Mouse (Mus musculus) megakaryocyte, embryonic 14.5 days (primary cell): ENCODE results near the gene Gm17655. TPM values are rescaled to one million over a fixed set of nuclear protein-coding genes. Genes with fewer than 3 reads are reported as not detected.
"Not testable (repeated sequence)": the region's sequence is repeated elsewhere in the genome, so short reads cannot be mapped to it uniquely, and the experiment has no call there.

Experiments used
- H3K27me3 ChIP-seq: replicated peaks from 2 replicates; pipeline ENCODE3; 2012; ENCODE audit warnings: inconsistent platforms
- H3K36me3 ChIP-seq: replicated peaks from 2 replicates; pipeline ENCODE3; 2012; ENCODE audit warnings: low read length, inconsistent platforms, mixed read lengths
- H3K4me1 ChIP-seq: 2 replicates; pipeline ENCODE4 v1.6.1; 2012; ENCODE audit warnings: inconsistent platforms
- H3K4me3 ChIP-seq: replicated peaks from 2 replicates; pipeline ENCODE3; 2012; ENCODE audit warnings: moderate library complexity, mild to moderate bottlenecking, inconsistent platforms
- H3K9me3 ChIP-seq: 2 replicates; pipeline ENCODE4 v1.6.1; 2012; ENCODE audit warnings: inconsistent platforms
- FLI1 ChIP-seq: IDR thresholded peaks from 2 replicates; pipeline ENCODE4 v1.6.1; 2012; ENCODE audit warnings: low read length, inconsistent platforms, mixed read lengths
- GATA1 ChIP-seq: IDR thresholded peaks from 3 replicates; pipeline ENCODE4 v1.6.1; 2012; ENCODE audit warnings: mixed read lengths, low read length, inconsistent platforms, borderline replicate concordance
- polyA plus RNA-seq: library from polyadenylated mRNA; stranded (reverse); fragments of >175 nt; gene quantifications from 2 replicates; pipeline ENCODE4 v1.2.3, GENCODE M21; 2012; ENCODE audit warnings: low replicate concordance; ENCODE audit not compliant: insufficient read depth

The Gm17655 gene
- polyA plus RNA-seq, 1 experiment = not detected

GRCm38 (mm10) chr5:110091546-110091945, 19.2 kb upstream of the Gm17655 start:
- H3K36me3 ChIP-seq = peaks cover under 1% of the 10 kb centered on the region
- H3K4me3 ChIP-seq = no peak overlapping the region
- H3K4me1 ChIP-seq = peaks cover 17% of the 10 kb centered on the region
- TF ChIP-seq FLI1 = no peak
- TF ChIP-seq GATA1 = no peak
- H3K27me3 ChIP-seq = no peaks in the 10 kb centered on the region
- H3K9me3 ChIP-seq = peaks cover under 1% of the 10 kb centered on the region; the same call in 1 of the 2 replicates

DNA sequence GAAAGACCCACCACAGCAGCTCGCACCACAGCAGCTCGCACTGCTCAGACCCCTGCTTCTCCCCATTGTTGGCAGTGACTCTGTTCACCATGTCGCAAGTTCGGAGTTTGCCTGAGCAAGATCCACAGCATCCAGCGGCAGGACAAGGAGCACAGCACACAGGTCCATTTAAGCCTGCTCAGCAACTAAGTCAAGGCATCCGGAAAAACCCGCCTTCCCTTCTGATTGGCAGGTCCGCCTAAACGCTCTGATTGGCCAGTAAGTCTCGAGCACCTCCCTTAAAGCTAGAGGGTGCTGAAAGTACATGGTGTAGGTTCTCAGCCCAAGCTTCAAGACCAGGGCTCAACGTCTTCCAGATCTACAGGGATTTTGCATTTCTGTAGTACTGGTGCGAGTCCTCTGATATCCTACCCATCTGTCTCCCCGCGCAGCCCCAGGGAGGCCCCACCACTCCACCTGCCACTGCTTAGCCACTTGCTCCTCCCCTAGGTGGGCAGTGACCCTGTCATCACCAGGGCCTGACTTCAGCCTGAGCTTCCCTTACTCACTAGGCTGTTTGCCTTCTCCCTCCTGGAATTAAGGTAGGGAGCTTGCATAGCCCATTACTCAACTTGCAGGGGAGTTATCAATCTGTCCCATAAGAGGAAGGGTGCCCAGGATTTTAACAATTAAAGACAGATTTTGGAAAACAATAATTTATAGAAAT, 14.0 kb upstream of the Gm17655 start:
- H3K27me3 ChIP-seq = no peaks in the 10 kb centered on the region
- H3K4me3 ChIP-seq = no peak overlapping the region
- TF ChIP-seq FLI1 (no peak), GATA1 (no peak)
- peaks cover 28% of the 10 kb centered on the region for H3K9me3 ChIP-seq
- no peaks in the 10 kb centered on the region for H3K4me1 ChIP-seq
- peaks cover 24% of the 10 kb centered on the region for H3K36me3 ChIP-seq

- H3K4me3 ChIP-seq = no peak overlapping the region
- no peaks in the 10 kb centered on the region for H3K27me3 ChIP-seq
- H3K4me1 ChIP-seq = no peaks in the 10 kb centered on the region
- TF ChIP-seq FLI1 (no peak), GATA1 (no peak)
- H3K9me3 ChIP-seq = peaks cover 52% of the 10 kb centered on the region
- peaks cover 50% of the 10 kb centered on the region for H3K36me3 ChIP-seq
Observed at GRCm38 (mm10) chr5:110082961-110083360, 10.6 kb upstream of the Gm17655 start.

- H3K4me3 ChIP-seq = peak overlapping the region; percentile 95
- TF ChIP-seq GATA1 (no peak), FLI1 (no peak)
- peaks cover 16% of the 10 kb centered on the region for H3K4me1 ChIP-seq
- peaks cover 12% of the 10 kb centered on the region for H3K9me3 ChIP-seq
- H3K36me3 ChIP-seq = peaks cover 12% of the 10 kb centered on the region
- H3K27me3 ChIP-seq = no peaks in the 10 kb centered on the region
Observed at GRCm38 (mm10) chr5:110057637-110058408, 14.5 kb downstream of the Gm17655 start.

GRCm38 (mm10) chr5:110023694-110024427, 48.5 kb downstream of the Gm17655 start:
- not testable (repeated sequence) for H3K27me3 ChIP-seq, H3K9me3 ChIP-seq, H3K4me3 ChIP-seq, H3K36me3 ChIP-seq, H3K4me1 ChIP-seq

DNA sequence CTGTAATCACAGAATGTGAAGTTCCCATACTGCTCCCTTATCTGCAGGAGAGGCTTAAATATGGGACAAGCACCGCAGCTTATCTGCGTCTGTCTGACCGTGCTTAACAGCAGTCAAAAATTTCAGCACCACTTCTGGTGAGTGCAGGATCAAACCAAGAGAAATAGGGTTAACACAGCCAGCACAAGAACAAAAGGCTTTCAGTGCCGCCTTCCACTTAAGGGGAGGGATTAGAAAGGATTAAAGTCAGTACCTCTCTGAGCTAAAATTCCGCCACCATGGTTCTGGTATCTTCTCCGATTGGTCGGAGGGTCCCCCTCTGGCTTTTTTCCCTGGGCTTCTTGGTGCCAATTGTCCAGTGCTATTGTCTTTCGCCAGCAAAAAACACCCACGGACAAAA, 49.0 kb downstream of the Gm17655 start:
- Histone ChIP-seq H3K4me3 (no peak overlapping the region), H3K36me3 (no peaks in the 10 kb centered on the region), H3K9me3 (peaks cover 9% of the 10 kb centered on the region; the same call in 1 of the 2 replicates), H3K4me1 (no peaks in the 10 kb centered on the region), H3K27me3 (no peaks in the 10 kb centered on the region)
- TF ChIP-seq GATA1 (no peak), FLI1 (no peak)

- not testable (repeated sequence) for H3K4me1 ChIP-seq, H3K4me3 ChIP-seq, H3K27me3 ChIP-seq, H3K36me3 ChIP-seq
- H3K9me3 ChIP-seq = peaks cover 11% of the 10 kb centered on the region
Observed at GRCm38 (mm10) chr5:110015775-110016174, 56.5 kb downstream of the Gm17655 start.

Other genes starting within 250 kb of the Gm17655 start
- 0.11 and 0.69 TPM in 2 replicates for gene Gm15446, start 149.1 kb downstream of the Gm17655 start, polyA plus RNA-seq
- 0.87 TPM in 1 of 2 replicates, not detected in the other for gene Zfp932, start 76.0 kb downstream of the Gm17655 start, polyA plus RNA-seq
- not detected in 2 replicates for gene Gm35315, start 21.9 kb upstream of the Gm17655 start, polyA plus RNA-seq
- 0.10 TPM in 1 of 2 replicates, not detected in the other for gene Plcxd1, start 27.5 kb upstream of the Gm17655 start, polyA plus RNA-seq
- 49.5 and 52.6 TPM in 2 replicates for gene Gtpbp6, start 35.7 kb upstream of the Gm17655 start, polyA plus RNA-seq
- 1.00 TPM in 1 of 2 replicates, not detected in the other for gene Zfp605, start 37.6 kb upstream of the Gm17655 start, polyA plus RNA-seq
- gene Chfr, start 63.3 kb upstream of the Gm17655 start, polyA plus RNA-seq = 16.6 and 30.1 TPM in 2 replicates
- 0.26 and 2.0 TPM in 2 replicates for gene Golga3, start 104.2 kb upstream of the Gm17655 start, polyA plus RNA-seq
- 0.32 and 3.0 TPM in 2 replicates for gene Ankle2, start 158.5 kb upstream of the Gm17655 start, polyA plus RNA-seq
- 0.82 and 2.8 TPM in 2 replicates for gene Pgam5, start 197.4 kb upstream of the Gm17655 start, polyA plus RNA-seq
- 7.5 and 57.5 TPM in 2 replicates for gene Pxmp2, start 213.7 kb upstream of the Gm17655 start, polyA plus RNA-seq
- gene Pole, start 213.8 kb upstream of the Gm17655 start, polyA plus RNA-seq = 2.6 and 5.1 TPM in 2 replicates